Mouse (Mus musculus): ENCODE data around the gene Ctnna2. TPM values are rescaled to one million over a fixed set of nuclear protein-coding genes. Genes with fewer than 3 reads are reported as not detected.

Ctnna2 gene
- total RNA-seq, 2 experiments from 2014 or later: 149 to 158 TPM

DNA sequence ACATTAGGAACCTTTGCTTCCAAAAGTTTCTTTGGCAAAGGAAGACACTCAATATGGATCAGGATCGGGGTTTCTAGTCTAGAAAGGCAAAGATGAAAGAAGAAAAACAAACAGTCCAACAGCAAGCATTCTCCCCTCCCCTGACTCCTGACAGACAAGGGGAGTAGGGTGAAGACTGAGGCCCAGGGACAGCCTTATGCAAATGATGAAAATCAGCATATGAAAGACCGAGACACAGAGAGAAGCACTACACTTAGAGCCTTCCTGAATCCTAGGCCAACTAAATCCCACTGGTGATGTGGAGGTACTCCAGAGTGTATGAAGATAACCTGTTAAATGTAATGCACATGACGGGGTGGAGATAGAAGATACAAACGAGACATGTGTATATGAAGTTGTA lies 787.9 kb downstream of the Ctnna2 start:
- no peak for DNase-seq (ENCODE audit: low spot score in 2 of 2)

DNA sequence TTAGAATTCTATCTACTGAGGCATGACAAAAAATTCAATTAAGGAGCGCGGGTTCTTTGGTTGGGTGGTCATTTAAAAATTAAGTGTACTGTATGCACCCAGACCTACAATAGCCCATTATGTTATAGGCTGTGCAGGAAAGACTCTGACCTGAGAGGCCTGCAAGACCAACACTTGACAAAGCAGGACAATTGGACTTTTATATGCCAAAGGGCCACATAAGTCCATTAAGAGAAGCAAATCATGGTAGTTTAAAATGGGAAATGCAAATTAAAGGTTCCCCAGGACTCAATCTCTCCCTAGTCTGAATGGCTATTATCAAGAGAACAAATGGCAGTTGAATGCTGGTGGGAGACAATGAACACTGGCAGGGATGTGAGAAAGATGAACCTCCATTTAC lies 790.9 kb downstream of the Ctnna2 start:
- DNase-seq (ENCODE audit: low spot score in 2 of 2): no peak

DNA sequence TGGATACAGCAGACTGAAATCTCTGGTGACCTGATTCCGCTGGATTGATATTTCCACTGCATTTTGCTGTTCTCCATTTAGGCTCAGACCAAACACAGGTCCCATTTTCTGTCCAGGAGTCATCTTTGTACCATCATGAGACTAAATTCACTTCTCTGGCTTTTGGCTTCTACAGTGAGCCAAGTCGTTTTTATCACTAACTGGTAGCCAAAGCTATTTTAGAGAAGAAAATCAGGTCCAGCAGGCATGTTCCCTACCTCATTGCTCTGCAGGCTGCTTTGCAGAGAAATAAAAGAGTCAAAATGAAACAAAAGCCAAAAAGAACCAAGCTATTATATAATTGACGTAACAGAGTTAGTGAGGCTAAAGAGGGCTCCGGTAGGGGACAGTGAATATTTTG lies 793.7 kb downstream of the Ctnna2 start:
- no peak for DNase-seq (ENCODE audit: low spot score in 2 of 2)

DNA sequence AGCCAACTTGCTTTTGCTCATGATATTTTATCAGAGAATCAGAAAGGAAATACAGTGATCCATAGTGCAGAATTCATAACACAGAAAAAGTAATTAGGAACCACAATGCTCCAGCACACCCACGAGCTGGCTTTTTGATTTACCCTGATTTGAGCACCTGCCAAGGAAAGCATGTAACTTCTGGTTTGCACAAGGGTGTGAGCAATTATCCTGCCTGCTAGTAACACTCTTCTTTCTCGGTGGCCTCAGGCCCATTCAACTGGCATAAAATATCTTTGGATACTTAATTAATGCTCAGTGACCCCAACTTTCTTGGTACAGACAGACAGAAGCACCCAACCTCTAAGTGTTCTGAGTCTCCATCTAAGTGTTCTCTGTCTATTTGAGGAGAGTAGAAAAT lies 794.6 kb downstream of the Ctnna2 start:
- DNase-seq (ENCODE audit: low spot score in 2 of 2): peak; percentile 29

DNA sequence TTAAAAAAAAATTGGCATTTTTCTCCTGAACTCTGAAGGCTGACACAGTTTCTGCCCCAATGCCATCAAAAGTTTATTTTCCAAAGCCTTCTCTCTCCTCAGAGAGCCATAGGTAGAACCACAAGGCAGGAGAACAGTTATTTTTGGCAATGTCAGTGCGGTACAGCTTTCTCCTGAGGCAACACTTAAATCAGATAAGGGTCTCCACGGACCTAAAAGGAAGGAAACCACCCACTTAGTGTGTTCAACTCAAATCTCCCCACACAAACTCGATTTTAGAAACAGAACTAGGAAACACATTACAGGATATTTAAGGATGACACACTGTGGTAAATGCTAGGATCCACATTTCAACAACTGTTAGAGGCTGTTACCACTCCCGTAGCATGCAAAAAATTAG lies 803.7 kb downstream of the Ctnna2 start:
- no peak for DNase-seq (ENCODE audit: low spot score in 2 of 2)

DNA sequence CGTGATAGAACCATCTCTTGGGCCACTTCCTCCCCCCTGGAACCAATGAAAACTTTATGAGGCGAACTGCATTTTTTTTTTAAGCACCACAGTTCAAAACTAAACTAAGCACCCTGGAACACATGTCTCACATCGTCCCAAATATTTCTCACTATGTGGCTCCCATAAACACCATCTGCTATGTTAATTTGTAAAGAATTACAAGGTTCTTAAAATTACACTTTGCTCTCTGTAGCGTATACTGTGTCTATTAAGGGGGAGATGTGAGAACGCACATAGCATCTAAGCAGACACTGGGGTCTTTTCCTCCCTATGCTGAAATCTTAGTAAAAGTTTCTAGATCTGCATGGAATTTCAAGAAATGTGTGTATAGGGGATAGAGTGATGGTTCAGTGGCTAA lies 822.5 kb downstream of the Ctnna2 start:
- no peak for DNase-seq (ENCODE audit: low spot score in 2 of 2)

DNA sequence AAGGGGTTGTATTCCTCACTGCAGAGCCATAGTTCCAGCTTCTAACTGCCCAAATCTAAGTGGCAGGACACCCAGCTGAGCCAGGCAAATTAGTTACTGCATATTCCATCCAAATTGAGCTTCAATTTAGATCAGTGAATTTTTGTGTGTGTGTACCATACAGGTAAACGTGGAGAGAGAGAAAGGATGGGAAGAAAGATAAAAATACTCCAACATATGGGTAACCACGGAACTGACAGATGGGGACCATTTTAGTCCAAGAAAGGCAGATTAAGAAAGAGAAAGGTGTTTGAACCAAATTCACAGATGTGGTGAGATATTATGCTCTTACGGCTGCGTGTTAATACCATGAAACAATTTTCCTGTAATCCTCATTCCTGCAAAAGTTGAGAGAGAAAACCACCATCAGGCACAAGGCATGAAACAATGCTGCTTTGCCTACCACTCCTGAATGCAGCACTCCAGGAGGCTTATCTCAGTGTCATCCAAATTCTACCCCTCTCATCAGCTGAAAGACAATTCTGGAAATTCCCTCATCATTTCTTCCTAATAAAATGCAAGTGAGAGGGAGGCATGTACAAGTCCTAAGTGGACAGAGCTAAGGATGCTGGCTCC lies 840.1 kb downstream of the Ctnna2 start:
- DNase-seq (ENCODE audit: low spot score in 2 of 2): no peak

DNA sequence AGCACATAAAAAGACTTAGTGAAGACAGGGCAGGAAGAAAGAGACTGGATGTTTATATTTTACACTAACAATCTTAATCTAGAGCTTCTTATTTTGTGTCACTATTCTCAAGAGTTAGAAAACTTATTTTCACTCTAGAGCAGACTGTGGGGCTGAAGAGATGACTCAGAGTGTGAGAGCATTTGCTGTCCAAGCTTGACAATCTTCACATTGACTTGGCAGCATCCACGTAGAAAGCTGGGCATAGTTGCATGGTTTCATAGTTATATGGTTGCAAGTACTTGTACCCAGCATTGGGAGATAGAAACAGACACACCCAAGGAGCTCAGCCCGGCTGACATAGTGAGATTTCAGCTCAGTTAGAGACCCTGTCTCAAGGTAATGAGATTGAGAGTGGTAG lies 858.6 kb downstream of the Ctnna2 start:
- DNase-seq (ENCODE audit: low spot score in 2 of 2): no peak

DNA sequence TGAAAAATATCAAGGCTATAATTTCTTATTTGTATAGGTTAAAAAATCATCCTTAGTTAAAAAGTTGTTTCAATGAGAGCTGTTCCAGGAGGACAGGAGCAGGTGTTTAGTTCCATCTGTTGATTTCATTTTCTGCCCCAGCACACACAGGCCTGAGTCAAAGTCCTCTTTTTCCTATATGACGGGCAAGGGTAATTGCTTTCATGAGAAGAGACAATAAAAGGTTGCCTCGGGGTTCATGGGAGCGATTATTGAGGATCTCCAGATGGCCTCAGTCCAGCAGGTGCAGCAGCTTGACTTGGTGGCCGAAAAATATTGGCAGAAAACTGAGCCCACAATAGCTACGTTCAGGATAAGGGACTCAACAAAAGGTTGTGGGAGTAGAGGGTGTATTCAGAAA lies 859.0 kb downstream of the Ctnna2 start:
- DNase-seq (ENCODE audit: low spot score in 2 of 2): no peak

DNA sequence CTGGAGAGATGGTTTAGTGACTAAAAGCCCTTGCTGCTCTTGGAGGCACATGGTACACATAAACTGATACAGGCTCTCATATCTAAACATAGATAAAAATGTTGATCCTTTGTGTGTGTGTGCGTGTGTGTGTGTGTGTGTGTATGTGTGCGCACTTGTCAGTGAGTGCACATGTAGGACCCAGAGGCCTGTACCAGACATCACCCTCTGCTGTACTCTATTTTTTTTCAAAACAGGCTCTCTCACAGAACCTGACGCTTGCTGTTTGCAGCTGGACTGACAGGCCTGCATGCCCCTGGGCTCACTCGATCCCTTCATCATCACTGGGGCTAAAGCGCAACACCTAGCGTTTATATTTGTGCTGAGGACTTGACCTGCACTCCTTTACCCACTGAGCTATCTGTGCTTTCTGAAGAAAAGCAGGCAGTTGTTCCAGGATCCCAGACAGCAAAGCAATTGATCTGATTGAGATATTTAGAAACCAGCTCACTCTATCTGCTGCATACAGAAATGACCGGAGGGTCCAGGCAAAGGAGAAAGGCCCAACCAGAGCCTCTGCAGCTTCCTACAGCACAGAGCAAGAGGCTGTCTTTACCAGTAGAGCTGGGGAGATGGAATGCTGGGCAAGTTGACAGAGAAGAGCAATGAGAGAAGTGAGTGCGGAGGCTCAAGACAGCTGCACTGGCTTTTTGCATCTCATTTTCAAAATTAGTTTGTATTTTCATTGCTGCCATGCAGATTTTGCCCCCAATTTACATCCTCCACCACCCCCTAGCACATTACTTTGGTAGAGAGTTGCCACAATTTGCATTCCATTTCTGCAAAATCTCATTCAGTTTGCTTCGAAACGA lies 870.2 kb downstream of the Ctnna2 start:
- no peak for DNase-seq (ENCODE audit: low spot score in 2 of 2)

DNA sequence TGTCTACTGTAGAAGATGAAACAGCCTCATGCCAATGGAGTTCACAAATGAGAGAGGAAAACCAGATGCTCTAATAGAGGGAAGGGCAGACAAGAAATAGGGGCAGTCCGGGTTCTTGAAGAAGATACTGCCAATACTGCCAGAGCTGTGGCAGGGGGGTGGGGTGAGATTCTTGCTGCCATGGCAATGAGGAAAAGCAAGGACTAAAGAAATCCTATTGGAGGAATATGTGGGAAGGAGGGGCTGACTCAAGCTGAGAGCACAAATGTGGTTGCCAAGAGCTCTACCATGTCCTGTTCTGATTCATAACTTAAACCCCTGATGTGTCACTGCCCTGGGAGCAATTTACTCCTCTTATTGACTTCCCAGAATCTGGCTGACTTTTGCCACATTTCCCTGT lies 878.5 kb downstream of the Ctnna2 start:
- DNase-seq (ENCODE audit: low spot score in 2 of 2): no peak

DNA sequence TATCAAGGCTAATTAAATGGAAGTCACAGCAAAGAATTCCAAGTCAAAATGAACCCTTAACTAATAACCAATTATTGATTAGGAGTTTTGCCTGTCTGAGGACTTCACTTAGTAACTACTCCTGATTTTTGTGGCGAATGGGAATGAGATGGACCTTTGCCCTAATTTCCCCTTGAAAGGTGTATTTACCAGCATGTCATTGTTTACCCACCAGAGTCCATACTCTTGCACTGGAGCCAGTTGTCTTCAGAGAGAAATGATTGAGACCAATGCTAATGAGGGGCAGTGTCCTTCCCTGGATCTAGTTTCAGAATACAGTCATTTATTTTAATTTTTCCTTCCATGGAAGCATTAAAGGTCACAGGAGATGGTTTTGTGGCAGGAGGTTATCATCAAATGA lies 881.0 kb downstream of the Ctnna2 start:
- DNase-seq (ENCODE audit: low spot score in 2 of 2): no peak

DNA sequence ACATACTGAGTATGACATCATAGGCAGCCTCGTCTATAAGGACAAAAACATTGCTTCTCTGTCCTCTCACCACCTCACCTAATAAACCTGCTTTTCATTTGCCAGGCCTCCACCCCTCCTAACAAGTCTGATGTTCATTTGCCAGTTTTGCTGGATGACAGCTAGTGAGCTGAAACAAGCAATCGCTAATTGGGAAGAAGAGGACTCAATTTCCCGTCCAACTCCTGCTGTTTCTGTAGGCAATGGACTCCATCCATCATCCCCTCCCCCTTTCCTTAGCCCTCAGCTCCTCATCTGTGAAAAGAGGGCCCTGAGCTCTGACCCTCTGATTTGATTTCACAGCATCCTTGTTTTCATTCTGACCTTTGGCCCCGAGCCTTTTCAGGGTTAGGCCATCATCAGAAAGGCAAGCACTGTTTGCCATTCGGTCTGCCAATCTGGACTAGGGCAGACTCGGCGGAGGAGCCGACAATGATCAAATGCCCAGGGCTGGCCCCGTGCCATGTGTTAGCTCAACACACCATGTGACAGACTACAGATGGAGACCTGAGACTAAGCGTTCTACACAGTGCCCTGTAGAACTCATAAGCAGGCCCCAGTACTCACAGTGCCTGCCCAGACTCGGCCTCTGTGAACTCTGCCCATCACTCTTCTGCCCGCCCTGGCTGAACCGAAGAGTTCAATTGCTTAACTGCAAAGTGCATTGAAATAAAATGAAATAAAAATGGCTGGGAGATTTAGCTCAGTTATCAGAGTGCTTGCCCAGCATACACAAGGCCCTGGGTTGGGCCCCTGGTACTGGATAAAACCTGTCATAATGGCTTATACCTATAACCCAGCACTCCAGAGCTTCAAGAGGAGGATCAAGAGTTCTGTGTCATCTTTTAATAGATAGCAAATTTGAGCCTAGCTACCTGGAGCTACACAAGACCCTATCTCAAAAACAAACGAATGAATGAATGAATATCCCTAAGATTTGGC lies 903.8 kb downstream of the Ctnna2 start:
- peak; percentile 84 to 88 for DNase-seq (ENCODE audit: low spot score in 2 of 2)

DNA sequence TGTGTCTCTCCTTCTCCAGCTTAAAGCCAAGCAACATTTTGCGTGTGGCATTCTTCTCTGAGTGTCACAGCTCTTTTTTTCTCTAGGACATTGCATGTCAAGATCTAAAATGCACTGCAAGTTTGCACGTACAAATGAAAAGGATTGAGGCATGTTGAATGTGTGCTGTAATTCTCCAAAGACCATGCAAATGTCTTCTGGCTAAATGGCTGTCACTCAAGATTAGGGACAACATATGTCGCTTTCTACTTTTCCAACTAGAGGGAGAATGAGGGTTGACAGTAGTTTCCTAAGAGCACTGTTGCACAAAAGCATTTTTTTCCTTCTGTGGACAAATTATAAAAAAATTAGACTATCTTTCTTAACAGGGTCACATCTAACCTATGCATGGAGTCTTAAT lies 909.9 kb downstream of the Ctnna2 start:
- no peak for DNase-seq (ENCODE audit: low spot score in 2 of 2)

DNA sequence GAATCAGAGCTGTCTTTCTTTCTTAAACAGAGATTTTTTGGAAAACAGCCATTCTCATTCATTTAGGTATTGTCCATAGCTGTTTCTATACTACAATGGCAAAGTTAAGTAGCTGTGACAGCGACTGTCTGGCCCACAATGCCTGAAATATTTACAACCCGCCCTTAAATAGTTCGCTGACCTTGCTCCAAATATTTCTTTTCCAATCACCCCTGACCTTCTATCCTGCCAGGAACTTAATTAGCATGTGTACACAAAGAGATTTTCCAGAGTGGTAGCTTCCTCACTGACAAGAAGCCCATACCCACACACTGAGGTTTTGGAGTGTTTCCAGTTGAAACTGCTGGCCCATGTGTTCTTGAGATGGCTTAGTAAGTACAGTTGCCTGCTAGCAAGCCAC lies 928.8 kb downstream of the Ctnna2 start:
- DNase-seq (ENCODE audit: low spot score in 2 of 2): no peak

DNA sequence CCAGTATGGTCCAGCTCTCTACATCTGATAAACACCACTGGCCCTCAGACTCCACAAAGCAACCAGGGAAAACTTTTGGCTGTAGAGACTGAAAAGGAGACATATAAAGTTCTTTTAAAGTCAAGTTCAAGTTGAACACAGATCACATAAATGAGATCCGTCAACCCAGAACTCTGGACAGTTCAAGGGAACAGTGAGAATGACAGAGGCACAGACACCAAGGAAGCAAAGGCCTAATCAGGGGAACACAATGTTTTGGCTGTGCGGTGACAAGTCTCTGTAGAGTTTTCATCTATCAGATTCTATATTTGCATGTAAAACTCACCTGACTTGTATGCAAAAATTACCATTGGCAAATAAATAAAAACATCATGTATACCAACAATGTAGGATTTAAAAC lies 929.3 kb downstream of the Ctnna2 start:
- no peak for DNase-seq (ENCODE audit: low spot score in 2 of 2)

DNA sequence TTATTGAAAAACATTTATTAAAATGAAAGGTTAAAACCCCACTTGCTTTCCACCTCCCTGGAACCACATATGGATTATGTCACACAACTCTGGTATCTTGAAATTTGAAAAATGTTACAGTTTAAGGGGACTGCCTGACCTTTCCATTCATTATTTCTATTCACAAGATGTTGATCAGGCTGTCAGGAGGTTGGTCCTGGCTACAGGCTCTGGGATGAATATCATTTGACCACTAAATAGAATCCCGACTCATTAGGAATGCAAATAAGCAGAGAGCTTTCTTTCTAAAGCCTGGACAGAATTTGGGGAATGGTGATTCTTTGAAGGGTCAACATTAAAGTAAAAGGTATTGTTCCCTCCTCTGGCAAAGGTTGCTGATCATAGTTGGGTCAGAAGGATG lies 931.9 kb downstream of the Ctnna2 start:
- no peak for DNase-seq (ENCODE audit: low spot score in 2 of 2)

DNA sequence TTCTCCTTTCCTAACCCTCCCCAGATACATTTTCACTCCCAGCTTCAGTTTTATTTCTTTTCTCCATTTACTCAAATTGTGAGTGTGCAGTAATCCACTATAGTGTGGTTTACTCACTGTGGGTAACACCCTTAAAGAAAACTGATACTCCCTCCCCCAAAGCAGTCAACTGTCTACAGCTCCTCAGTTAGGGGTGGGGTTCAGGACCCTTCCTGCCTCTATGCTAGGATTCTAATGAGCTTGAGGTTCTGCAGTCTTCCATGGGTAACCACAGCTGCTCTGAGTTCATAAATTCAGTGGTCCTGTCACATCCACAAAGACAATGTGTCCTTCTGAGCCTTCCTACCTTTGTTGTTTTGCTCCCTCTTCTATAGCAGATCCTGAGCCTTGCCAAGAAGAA lies 954.4 kb downstream of the Ctnna2 start:
- DNase-seq (ENCODE audit: low spot score in 2 of 2): no peak

DNA sequence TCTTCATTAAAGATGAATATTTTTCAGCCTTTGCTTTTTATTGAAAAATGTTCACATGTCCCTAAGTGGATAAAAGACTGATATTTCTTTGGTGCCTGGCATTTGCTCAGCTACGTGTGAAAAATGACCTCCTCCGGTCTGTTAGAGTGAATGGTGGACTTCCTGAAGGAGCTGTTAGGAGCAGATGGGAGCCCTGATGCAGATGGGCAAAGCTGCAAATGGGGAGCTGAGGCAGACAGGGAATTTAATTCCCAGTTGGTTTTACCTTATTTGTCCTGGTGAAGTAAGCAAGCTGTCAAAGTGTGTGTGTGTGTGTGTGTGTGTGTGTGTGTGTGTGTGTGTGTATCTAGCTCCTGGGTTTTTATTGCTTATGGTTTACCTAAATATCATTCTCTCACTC lies 966.3 kb downstream of the Ctnna2 start:
- DNase-seq (ENCODE audit: low spot score in 2 of 2): no peak

DNA sequence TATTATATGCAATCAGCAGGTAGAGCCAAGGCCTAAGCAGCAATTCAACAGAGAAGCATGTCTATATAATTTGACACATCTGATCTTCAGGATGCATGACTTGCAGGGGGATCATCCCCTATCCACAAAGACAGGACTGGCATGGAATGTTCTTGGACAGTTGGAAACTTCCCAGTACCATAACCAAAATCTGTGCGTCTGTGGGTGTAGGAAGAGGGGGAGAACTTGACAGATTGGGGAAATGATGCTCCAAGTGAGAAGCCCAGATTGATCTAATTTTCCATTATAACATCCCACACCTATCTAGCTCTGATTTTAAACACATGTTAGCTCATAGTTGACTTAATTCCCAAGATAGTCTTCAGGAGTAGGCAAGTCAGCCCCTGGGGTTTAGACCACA lies 968.5 kb downstream of the Ctnna2 start:
- DNase-seq (ENCODE audit: low spot score in 2 of 2): no peak

DNA sequence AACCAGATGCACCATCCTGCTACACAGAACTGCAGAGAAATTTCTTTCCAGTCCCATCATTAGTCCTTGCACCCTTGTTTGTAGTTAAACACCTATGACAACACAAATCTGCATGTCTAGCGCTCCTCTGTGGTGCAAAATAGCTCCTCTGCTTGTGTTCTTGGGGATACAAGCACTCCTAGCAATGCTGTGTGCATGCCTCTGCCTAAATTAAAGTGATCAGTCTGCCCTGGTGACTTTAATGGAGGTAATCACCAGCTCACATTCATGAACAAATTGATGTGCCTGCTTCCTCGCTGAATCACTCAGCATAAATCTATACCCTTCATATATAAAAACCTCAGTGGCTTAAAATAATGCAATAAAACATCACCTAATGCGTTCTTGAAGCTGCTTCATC lies 987.4 kb downstream of the Ctnna2 start:
- no peak for DNase-seq (ENCODE audit: low spot score in 2 of 2)

DNA sequence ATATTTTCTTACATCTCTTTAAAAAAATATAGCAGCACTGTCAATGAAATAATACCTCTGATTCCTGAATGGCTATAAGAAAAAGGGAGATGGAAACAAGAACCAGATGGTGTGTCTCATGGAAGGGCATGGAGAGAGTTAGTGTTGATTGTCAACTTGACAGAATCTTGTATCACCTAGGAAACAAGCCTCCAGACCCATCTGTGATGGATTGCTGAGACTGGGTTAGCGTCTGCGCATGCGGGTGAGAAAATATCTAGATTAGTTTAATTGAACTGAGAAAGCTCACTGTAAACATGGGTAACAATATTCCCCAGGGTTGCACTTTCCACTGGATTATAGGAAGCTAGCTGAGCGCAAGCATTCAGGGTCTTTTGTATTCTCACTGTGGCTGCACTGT lies 994.7 kb downstream of the Ctnna2 start:
- peak; percentile 37 to 60 for DNase-seq (ENCODE audit: low spot score in 2 of 2)

Data from layer of hippocampus, postnatal 10 days (tissue).